Mouse (Mus musculus) frontal cortex, adult (tissue): ENCODE data around the gene Ifih1.

ENCODE experiments used
- ATAC-seq: cut with Nextera tagmentation; 2 replicates; pipeline ENCODE4 v1.9.2; 2017; ENCODE audit warnings: mild to moderate bottlenecking, moderate library complexity, mixed read lengths; ENCODE audit not compliant: low TSS enrichment

Gene Ifih1

DNA sequence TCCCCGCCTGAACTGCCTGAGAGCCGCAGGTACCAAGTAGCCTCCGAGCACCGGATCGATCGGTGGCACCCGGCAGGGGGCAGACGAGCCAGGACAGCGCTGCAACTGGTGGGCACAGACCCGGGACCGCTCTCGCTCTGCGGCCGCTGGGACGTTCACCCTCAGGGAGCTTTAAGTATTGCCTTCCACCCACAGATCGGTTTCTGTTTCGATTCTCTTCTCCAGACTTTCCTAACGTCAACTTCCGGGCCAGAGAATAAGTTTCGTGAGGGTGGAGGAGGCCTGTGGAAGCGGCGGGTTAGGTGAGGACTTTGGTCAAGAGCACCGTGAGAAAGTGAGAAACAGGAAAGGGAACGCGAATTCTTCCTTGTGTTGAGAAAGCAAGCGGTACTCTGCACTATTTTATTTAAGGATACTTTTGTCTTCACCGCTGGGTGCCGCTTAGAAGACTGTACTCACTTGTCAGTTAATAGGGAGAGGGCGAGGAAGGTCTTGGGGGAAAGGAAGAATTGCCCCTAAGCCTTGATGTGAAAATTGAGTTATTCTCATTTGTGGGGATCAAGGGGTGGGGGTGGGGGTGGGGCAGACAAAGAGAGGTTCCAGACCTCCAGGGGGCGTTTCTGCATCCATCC is at the start of gene Ifih1:
Ifih1 (minus strand) TSS at position 242 of the 632 bp plus-strand sequence.
- peak; percentile 76 for ATAC-seq

DNA sequence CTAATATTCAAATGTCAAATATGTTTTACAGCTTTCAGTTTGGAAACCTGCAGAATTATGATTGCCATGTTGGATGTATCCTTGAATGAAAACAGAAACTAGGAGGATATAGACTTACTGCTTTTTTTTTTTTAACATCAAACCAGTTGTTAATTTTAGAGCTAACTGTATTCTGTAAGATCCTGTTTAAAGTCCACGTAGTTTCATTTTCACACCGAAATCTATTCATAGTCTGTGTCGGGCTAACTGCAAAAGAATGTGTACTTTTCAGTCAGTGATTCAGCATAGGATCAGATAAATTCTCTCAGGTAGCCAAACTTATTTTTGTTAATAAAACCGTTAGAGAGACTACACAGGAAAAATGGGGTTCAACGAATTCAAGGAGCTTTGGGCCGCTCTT is 39.9 kb upstream of the Ifih1 start:
- ATAC-seq: peak; percentile 53

DNA sequence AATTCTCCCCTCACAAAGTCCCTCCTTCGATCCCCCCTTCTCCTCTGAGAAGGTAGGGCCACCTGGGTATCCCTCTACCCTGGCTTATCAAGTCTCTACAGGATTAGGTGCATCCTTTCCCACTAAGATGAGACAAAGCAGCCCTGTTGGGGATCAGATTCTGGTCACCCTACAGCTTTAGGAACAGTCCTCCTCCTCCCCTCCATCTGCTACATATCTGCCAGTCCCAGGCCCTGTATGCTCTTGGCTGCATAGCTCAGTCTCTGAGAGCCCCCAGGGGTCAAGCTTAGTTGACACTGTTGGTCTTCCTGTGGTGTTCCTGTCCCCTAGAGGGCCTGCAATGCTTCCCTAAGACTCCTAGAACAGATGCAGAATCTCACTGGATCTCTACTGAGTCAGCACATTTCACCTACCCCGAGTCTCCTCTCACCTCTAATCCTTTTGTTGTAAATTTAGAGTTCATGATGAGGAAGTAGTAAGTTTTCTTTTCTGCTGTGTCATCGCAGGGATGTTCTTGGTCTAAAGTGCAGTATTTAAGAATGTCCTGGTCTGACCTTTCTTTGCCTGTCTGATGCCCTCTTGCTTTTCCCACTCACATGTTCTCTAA is 39.0 kb upstream of the Ifih1 start:
- ATAC-seq: peak; percentile 35

DNA sequence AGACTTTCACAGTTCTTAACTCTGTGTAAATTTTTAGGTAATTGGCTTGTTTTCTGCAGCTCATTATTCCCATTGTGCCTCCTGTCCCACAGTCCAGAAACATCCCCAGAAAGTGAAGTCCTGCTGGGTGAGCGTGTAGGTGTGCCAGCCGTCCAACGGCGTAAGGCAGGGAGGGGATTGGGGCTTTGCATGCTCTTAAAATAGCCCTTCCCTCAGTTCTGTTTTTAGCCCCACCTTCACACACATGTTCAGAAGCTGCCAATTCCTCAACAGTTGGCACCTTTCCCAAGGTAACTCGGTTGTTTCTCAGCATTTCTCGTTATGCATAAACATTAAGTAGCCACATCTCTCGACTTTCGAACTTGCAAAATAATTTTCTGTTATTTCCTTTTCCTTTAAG is 35.6 kb upstream of the Ifih1 start:
- peak; percentile 82 for ATAC-seq

DNA sequence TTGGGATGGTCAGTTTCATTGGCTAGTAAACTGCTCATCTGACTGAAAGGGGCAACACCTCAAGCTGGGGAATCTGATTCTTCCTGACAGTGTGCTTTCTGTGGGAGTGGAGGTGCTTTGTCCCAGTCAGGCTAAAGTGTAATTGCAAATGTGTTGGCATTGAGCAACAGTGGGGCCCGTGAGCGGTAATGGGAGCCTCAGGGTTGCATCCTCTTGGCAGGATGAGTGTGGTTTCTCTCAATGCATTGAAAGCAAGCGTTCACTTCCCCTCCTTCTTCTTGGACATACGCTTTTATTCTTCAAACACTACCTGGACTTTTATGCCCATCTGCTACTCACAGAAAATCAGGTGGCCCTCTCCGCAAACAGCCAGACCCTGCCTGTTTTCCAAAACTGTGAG is 26.7 kb upstream of the Ifih1 start:
- ATAC-seq: no peak

DNA sequence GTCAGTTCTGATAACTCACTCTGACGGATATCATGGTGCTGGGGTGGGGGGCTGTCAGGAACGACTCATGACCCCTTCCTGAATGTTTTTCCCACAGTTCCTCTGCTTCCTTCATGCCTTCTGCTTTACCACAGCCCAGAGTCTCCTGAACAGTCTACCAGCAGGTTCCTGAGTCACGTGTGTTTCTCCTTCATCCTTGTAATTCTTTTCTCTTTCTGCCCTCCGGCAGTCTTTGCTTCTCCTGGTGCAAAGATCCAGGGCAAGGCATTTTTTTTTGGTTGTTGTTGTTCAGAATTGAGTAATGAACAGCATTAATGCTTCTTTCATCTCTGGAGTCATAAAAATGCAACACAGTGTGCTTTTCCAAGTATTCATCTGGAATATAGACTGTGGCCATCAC is 24.7 kb upstream of the Ifih1 start:
- ATAC-seq: no peak

DNA sequence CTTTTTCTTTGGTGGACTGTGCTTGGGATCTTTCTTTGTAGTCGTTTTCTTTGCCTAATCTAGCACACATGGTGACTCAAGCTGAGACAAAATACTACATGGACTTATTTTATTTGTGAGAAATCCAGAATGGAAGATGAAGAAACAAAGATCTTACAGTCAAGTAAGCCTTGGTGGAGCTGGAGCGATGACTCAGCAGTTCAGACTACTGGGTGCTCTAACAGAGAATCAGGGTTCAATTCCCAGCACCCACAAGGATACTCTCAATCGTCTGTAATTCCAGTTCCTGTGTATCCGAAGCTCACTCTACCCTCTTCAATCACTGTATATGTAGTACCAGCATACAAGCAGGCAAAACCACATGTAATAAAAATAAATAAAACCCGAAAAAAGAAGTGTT is 24.2 kb upstream of the Ifih1 start:
- no peak for ATAC-seq

DNA sequence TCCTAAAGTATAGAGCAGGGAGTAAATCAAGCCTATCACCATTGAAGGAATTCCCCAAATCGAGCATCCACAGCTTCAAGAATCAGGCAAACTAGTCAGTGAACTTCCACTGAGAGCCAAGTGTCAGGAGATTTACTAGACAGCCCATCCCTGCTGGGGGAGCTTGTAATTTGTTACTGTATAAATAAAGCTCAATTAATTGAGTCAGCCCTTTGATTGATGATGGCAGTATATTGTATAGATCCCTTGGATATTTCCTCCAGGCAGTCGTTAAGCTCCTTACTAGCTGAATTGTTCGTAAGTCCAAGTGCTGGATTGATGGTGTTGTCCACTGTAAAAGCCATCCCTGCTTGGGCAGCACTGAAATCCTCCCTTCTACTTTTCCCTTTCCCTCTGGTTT is 23.8 kb upstream of the Ifih1 start:
- no peak for ATAC-seq

DNA sequence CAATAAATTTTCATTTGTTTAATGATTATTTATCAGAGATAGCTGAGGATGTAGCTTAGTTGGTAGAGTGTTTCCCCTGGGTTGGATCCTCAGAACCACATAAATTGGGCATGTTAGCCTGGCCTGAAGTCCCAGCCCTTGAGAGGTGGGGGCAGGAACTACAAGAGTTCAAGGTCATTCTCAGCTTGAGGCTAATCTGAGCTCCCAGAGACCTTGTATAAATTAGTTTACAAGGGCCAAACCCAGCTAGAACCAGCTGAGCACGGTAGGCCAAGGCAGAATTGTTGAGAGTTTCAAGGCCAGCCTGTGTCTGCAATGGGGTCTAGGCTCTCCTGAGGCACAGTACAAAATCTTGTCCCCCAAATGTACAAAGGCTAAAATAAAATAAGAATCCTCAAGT is 19.5 kb upstream of the Ifih1 start:
- ATAC-seq: no peak

DNA sequence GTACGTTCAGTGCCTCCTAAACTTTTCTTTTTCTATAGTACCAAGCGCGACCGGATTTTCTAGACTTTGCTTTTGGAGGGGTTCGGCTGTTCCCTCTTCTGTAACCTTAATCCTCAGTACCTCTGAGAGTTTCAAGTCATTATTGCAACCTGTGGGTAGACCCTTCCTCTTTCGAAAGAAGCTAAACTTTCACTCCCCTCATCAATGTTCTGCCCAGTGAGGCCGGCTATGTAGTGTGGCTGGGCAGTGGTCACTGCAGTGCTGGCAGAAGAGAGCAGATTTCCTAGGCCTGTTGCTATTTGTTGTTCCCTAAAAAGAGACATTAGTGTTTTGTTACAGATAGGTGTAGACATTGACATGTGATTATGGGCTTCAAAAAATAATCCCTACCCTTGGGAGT is 18.8 kb upstream of the Ifih1 start:
- ATAC-seq: no peak

DNA sequence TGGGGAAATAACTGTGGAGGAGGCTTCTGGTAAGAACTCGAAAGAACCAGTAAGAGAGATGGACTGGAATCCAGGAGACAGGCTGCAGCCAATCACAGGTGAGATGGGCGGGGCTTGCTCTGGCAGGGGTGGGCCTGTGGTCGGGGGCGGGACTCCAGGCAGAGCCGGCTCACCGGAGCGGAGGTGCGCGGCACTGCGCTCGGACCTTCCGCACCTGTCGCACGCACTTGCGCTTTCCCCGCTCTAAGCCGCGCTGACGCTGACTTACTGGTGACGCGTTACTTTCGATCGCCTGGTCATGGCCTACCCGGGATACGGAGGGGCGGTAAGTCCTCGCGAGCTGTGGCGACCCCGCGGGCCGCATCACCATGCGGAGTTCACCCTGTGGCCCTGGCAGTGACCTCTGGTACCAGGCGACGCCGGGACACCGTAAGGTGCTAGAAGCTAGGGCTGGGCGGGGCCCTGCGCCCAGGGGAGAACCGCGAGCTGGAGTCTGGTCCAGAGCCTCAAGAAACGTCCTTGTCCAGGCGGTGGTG is 18.1 kb upstream of the Ifih1 start, which contains the start of gene Gca:
Gca (plus strand) TSS at position 151 of the 536 bp plus-strand sequence.
- peak; percentile 98 for ATAC-seq

DNA sequence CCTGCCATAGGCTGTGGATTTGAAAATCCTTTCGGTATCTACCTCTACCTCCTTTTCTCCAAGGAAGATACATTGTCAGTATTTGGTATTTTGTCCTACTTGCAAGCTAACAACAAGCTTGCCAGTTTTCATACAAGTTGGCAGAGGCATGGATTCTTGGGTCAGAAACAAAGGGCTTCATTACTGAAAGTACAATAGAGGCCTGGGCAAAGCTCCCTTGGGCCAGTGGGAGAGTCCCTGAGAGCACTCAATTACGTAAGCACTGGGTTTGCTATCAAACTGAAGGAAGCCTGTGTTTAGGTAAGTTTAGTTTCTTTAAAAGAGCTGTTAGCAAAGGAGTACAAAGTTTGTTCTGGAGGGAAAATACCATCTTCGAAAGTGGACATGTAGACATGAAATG is 16.5 kb upstream of the Ifih1 start:
- ATAC-seq: peak; percentile 32; the same call in 1 of the 2 replicates

DNA sequence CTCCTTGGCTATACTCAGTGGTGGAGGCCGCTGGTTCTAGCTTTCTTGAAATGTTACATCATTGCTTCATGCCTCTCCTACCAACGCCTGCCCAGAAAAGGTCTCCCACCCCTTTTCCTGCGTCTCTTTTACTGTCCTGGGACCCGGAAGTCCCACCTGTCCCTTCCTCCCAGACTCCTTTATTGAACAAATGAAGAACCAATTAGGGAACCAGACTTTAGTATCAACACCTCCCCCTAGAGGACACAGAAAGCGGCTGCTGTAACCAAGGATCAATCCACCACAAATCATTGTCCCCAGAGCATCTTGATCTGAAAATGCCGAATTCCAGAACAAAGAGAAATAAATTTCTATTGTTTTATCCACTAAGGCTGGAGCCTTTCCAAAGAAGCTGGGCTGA is 14.5 kb upstream of the Ifih1 start:
- no peak for ATAC-seq

DNA sequence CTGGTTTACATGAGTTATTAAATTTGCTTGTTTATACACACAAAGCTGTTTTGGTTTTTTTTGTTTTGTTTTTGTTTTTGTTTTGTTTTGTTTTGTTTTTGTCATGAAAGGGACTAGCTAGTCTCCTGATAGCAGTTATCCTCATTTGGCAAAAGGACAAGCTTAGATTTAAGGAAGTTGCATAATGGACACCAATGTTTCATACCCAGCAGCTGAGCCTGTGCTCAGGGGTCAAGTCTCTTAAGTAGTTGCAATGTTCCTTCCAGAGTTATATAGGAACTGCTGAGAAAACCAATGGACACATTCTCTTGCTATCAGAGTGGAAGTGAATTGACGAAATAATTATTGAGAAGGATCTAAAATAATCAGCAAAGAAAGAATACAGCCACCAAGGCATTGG is 10.0 kb upstream of the Ifih1 start:
- no peak for ATAC-seq

DNA sequence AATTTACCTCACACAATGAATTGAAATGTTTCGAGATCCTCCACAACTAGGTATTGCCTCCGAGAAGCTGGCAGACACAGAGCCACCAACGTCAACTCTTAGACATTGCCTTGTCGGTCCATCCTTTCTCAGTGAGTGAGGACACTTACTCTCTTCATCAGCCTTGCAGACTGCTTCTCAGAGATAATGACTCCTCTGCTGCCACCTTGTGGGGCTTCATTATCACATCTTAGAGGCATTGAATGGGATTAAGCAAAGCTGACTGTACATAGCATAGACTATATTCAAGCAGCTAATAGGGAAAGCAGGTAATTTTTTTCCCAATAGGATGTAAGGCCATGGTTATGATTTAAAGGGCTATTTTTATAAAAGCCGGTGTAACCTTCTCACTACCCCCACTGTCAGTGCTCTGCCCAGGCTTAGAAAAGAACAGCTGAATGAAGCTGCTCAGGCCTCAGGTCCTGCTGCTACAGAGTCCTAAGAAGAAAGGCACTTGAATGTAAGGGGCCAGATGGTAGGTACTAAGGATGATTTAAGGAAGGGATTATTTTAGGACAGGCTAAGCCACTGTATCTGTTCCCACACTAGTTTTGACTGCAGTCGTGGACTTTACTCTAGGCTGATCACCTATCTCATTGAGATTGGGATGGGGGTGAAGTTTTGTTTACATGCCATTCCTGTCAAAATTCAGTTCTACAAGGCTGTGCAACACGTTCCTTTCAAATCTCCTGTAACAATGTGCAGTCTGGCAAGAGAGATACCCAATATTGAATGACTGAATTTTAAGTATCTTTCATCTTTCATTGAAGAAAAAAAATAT is 8.7 kb upstream of the Ifih1 start:
- peak; percentile 100 for ATAC-seq

DNA sequence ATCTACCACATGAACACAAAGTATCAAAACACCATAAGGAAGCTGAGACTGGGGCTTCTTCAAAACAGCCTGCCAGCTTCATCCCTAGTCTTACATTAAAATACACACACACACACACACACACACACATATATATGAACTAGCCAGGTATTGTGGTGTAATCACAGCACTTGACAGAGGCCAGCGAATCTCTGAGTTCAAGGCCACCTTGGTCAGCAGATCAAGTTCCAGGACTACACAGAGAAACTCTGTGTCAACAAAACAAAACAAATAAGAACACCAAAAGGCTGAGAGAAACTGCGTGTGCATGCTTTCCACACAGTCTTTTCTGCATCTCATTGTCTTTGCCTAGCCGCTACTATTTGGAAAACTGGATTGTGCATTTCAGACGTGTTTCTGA is 6.4 kb upstream of the Ifih1 start:
- ATAC-seq: no peak

DNA sequence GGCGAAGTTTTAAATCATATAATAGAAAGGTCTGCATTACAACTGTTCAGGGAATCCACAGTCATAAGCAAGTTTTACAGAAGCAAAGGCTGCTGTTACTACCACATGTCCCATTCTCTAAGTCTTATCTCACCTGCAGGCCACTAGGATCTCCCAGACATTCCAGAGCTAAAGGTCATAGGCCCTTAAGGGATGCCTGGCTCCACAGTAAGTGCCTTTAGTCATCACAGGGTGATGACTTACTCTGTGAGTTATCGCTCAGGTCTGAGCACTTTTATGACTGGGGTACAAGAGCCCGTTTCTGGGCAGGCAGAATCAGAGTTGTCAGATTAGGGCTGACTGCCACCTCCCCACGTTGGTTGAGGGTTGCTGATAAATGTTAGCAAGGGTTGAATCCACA is 5.8 kb upstream of the Ifih1 start:
- ATAC-seq: no peak

DNA sequence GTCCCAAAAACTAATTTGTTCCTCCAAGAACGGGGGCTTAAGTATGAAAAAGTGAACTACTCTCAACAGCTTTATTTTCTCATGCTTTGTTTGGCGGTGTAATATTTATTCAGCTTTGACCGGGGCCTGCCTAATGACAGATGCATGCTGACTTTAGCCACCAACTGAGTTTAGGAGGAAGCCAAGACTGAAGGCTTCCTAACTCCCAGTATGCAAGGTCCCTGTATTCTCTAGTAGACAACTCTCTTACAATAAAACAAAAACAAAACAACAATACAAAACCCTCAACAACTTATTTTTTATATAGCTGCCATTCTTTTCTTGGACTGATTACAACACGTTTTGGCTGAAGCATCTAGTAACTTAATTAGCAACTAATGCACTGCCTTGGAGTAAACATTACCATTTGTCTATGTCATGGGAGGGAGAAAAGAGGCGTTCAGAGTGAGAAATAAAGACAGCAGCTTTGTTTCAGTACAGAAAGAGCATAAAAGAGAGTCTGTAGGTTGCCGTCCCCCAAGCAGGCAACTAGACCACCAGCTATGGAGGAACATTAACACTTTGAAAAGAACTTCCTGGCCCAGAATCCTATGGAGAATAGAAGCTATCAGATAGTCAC is 725 bp upstream of the Ifih1 start:
- ATAC-seq: no peak

DNA sequence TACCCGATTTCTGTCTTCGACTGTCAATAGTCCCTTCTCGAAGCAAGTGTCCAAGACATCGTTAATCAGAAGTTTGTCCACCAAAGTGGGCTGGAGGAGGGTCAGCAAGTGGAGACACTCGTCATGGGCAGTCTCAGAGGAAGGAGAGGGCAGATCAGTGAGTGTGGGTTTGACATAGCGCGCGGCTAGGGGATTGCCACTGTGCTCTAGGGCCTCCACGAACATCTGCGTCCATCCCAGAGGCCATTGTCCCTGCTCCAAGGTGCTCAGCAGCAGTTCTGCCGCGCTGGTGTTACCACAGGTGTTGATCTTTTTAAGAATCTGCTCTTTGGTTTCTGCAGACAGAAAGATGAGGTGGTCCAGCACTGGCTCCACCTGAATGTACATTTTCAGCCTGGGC is 580 bp downstream of the Ifih1 start:
- no peak for ATAC-seq

DNA sequence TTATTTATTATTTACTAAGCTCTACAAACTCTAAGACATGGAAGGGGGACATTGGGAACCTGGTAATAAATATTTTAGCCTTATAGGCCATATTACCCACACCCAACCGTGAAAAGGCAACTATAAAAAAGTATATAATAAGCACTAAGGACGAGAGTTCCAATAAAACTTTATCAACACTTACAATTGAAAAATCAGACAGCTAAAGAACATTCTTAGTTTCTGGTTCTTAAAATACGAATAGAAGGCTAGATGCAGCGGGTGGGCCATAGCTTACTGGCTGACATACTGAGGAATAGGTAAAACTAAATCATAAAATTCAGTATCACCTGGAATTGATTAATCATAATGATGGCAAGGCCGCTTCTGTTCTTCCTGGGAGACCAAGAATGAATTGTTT is 1.2 kb downstream of the Ifih1 start:
- no peak for ATAC-seq

DNA sequence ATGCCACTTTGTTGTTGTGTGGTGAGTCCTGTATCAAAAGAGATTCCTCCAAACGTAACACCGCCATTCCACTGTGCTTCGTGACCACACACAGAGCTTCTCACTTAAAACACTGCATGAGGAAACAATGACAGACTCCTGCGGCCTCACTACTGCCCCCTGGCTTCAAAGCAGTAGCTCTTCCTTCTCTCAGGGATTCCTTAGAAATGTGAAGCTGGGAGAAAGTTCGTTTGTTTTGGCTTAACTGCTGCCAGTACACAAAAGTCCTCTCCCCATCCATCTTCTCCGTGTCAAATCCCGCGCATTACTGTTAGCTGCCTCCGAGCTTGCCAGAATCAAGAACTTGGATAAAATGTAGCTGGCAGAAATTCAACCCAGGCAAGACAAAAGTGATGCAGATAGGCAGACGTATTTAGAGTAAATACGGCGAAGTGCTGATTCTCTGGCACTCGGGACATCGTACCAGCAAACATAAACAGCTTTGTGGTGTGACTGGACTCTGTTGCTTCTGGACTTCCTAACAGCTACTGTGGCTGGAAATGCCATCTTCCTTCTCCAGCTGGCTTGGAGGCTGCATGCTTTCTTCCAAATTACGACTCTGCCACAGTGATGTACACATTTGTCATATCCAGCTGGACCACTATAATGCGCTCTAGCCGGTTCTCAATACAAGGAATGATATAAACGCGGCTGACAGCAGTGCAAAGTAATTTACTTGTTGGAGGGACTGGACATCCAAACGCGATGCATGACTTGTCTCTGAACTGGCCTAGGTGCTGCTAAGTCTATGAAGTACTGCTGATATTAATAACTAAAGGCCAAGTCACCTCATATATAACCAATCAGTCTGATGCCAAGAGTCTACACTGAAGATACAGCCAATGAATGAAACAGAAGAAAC is 2.4 kb downstream of the Ifih1 start:
- peak; percentile 82 for ATAC-seq
